Mouse (Mus musculus) lung, adult 2 months (tissue): ENCODE measurements around the gene Fbxo36. TPM values are rescaled to one million over a fixed set of nuclear protein-coding genes. Genes with fewer than 3 reads are reported as not detected.

Experiments
- DNase-seq: peaks from one replicate; pipeline ENCODE4 v3.0.0; 2022
- H3K4me1 ChIP-seq: fragments of 200-500 bp; 2 replicates; pipeline ENCODE4 v1.6.1; 2011; ENCODE audit warnings: low read length; ENCODE audit not compliant: control insufficient read depth, insufficient read depth
- H3K4me3 ChIP-seq: fragments of 200-500 bp; replicated peaks from 2 replicates; pipeline ENCODE3; 2011; ENCODE audit warnings: low read depth, mild to moderate bottlenecking, control low read depth, low read length; ENCODE audit errors: extremely low read depth
- CTCF ChIP-seq: fragments of 200-500 bp; IDR thresholded peaks from 2 replicates; pipeline ENCODE4 v1.5.1; 2011; ENCODE audit warnings: mild to moderate bottlenecking, low read length, control low read depth; ENCODE audit not compliant: insufficient read depth
- POLR2A ChIP-seq: fragments of 200-500 bp; IDR thresholded peaks from 2 replicates; pipeline ENCODE4 v1.6.1; 2011; ENCODE audit warnings: low read depth, mild to moderate bottlenecking, control low read depth, low read length, borderline replicate concordance; ENCODE audit errors: extremely low read depth
- WGBS: fragments of 180-500 bp; shearing (Covaris S2); methylation state at CpG from one replicate; pipeline ENCODE4 v1.1.7; 2018; 5-methylcytosine and 5-hydroxymethylcytosine counted together
- polyA plus RNA-seq: library from polyadenylated mRNA; depleted of rRNA; stranded (reverse); fragments of >200 nt; gene quantifications from 2 replicates; pipeline ENCODE4 v1.2.3, GENCODE M21; 2012; rRNA removed

The Fbxo36 gene
- 7.7 and 7.9 TPM in 2 replicates for polyA plus RNA-seq

GRCm38 (mm10) chr1:84839309-84840017 is at the start of gene Fbxo36:
Gene Fbxo36, plus strand, starts transcription at chr1:84839841.
- DNase-seq, result peak; percentile 95
- WGBS, result under 1% methylated on average over 49 of the region's 54 CpGs
- TF ChIP-seq POLR2A (peak; percentile 41; the same call in 1 of the 2 replicates), CTCF (no peak)
- Histone ChIP-seq H3K4me3 (peak within 1 kb of the TSS; percentile 75), H3K4me1 (no peaks in the 10 kb centered on the region; the same call in 1 of the 2 replicates)

- 85% methylated on average over 2 of the region's 2 CpGs for WGBS
- no peaks in the 10 kb centered on the region for H3K4me1 ChIP-seq
- TF ChIP-seq CTCF, result no peak
- DNase-seq, result no peak
- H3K4me3 ChIP-seq, result no peak overlapping the region
Observed at GRCm38 (mm10) chr1:84791393-84791792, 48.2 kb upstream of the Fbxo36 start.

- H3K4me1 ChIP-seq, result peaks cover 3% of the 10 kb centered on the region; the same call in 1 of the 2 replicates
- 97% methylated on average over 7 of the region's 7 CpGs for WGBS
- H3K4me3 ChIP-seq, result no peak overlapping the region
- DNase-seq, result no peak
- no peak for TF ChIP-seq CTCF
- no peak for TF ChIP-seq POLR2A
Observed at GRCm38 (mm10) chr1:84795335-84795734, 44.3 kb upstream of the Fbxo36 start.

- Histone ChIP-seq H3K4me1 (peaks cover 3% of the 10 kb centered on the region; the same call in 1 of the 2 replicates), H3K4me3 (no peak overlapping the region)
- no peak for DNase-seq
- TF ChIP-seq POLR2A (no peak), CTCF (no peak)
Observed at GRCm38 (mm10) chr1:84799166-84799565, 40.5 kb upstream of the Fbxo36 start.

GRCm38 (mm10) chr1:84803788-84804187 is 35.9 kb upstream of the Fbxo36 start:
- no peak for DNase-seq
- H3K4me1 ChIP-seq, result peaks cover 3% of the 10 kb centered on the region; the same call in 1 of the 2 replicates
- whole genome bisulfite sequencing, result 28% methylated on average over 1 of the region's 1 CpGs
- no peak overlapping the region for H3K4me3 ChIP-seq
- no peak for TF ChIP-seq POLR2A
- no peak for TF ChIP-seq CTCF

- WGBS, result 65% methylated on average over 1 of the region's 1 CpGs
- TF ChIP-seq CTCF (no peak), POLR2A (no peak)
- no peak overlapping the region for H3K4me3 ChIP-seq
- no peak for DNase-seq
- H3K4me1 ChIP-seq, result no peaks in the 10 kb centered on the region; the same call in 1 of the 2 replicates
Observed at GRCm38 (mm10) chr1:84817596-84817995, 22.0 kb upstream of the Fbxo36 start.

- TF ChIP-seq POLR2A (no peak), CTCF (no peak)
- no peak for DNase-seq
Observed at GRCm38 (mm10) chr1:84825091-84825490, 14.6 kb upstream of the Fbxo36 start.

GRCm38 (mm10) chr1:84837523-84838145 is 2.0 kb upstream of the Fbxo36 start:
- Histone ChIP-seq H3K4me3 (peak overlapping the region; percentile 29), H3K4me1 (no peaks in the 10 kb centered on the region; the same call in 1 of the 2 replicates)
- 3% methylated on average over 20 of the region's 20 CpGs for WGBS
- TF ChIP-seq CTCF (no peak), POLR2A (no peak)
- no peak for DNase-seq

More at GRCm38 (mm10) chr1:84825091-84825490, 14.6 kb upstream of the Fbxo36 start:
- Histone ChIP-seq H3K4me1 (no peaks in the 10 kb centered on the region; the same call in 1 of the 2 replicates), H3K4me3 (no peak overlapping the region)
- WGBS, result 24% methylated on average over 2 of the region's 2 CpGs

GRCm38 (mm10) chr1:84838156-84838555 is 1.5 kb upstream of the Fbxo36 start:
- H3K4me3 ChIP-seq, result peak overlapping the region; percentile 75
- no peak for DNase-seq
- no peaks in the 10 kb centered on the region; the same call in 1 of the 2 replicates for H3K4me1 ChIP-seq
- WGBS, result under 1% methylated on average over 22 of the region's 22 CpGs
- TF ChIP-seq POLR2A (no peak), CTCF (no peak)

GRCm38 (mm10) chr1:84838621-84839151 is 955 bp upstream of the Fbxo36 start:
- peak; percentile 62 for DNase-seq
- H3K4me3 ChIP-seq, result peak overlapping the region; percentile 75
- no peaks in the 10 kb centered on the region; the same call in 1 of the 2 replicates for H3K4me1 ChIP-seq
- WGBS, result under 1% methylated on average over 42 of the region's 44 CpGs
- no peak for TF ChIP-seq POLR2A
- no peak for TF ChIP-seq CTCF
